Mouse (Mus musculus) MEL-GATA-1-ER (cell line): ENCODE measurements around the gene Dhx58.
A peak's percentile ranks its signal among the peaks of the same experiment; 100 is the strongest.

Source experiments
- DNase-seq: peaks from one replicate; pipeline ENCODE4 v3.0.0-alpha.2; 2012; ENCODE audit warnings: low read depth; ENCODE audit errors: extremely low read depth

The Dhx58 gene

GRCm38 (mm10) chr11:100722493-100723028, 18.5 kb upstream of the Dhx58 start:
- no peak for DNase-seq

DNA sequence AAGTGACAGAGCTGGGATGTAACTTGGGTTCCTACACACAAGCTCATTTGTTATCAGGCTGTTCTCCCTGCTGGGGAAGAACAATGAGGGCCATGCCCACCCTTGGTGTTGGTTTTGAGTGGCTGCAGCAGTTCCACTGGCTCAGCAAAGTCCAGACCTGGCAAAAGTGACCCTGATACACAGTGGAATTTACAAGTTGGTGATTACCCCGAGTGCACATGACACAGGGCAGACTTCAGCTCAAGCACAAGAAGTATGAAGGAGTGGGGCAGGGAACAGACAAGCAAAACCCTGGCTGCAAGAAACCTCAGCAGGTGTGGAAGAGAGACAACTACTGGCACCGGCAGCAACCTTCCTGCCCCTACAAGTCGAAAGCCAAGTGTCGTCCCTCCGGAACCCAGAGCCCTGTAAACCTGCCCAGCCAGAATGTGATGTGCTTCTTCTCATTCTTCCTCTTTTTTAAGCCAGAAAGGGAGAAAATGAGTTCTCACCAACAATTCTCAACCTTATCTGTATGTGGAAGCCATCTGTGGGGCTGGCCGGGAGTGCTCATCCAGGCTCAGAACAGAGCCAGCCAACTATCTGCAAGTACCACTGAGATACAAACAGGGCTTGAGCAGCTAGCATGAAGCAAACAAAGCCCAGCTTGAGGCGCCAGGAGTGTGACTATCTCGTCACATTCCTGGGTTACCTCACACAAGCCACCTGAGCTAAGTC, 17.9 kb upstream of the Dhx58 start:
- DNase-seq: peak; percentile 96

DNA sequence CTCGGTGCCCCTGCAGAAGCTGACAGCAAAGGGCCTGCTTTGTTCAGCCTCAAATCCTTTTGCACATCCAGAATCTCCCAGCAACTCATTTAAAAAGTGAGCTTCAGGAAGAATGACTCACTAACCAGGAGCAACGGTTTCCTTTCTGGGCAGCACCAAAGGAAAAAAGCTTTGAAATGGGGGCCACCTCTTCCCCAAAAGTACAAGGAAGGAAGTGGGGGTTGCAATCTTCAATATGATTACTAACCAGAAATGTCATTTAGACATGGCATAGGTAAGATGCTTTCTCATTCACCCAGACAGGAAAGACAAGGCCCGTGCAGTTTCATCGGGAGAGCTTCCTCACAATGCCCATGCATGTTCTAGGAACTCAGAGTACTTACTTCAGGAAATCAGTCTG, 17.2 kb upstream of the Dhx58 start:
- no peak for DNase-seq

GRCm38 (mm10) chr11:100720345-100720744, 16.3 kb upstream of the Dhx58 start:
- no peak for DNase-seq

- no peak for DNase-seq
Observed at GRCm38 (mm10) chr11:100719893-100720292, 15.8 kb upstream of the Dhx58 start.

- DNase-seq: no peak
Observed at GRCm38 (mm10) chr11:100719312-100719711, 15.2 kb upstream of the Dhx58 start.

- no peak for DNase-seq
Observed at GRCm38 (mm10) chr11:100718866-100719265, 14.8 kb upstream of the Dhx58 start.

GRCm38 (mm10) chr11:100718462-100718861, 14.4 kb upstream of the Dhx58 start:
- DNase-seq: no peak

GRCm38 (mm10) chr11:100716649-100717048, 12.6 kb upstream of the Dhx58 start:
- no peak for DNase-seq

GRCm38 (mm10) chr11:100714948-100715347, 10.9 kb upstream of the Dhx58 start:
- DNase-seq: no peak

- DNase-seq: peak; percentile 67
Observed at GRCm38 (mm10) chr11:100714534-100714915, 10.5 kb upstream of the Dhx58 start.

- DNase-seq: peak; percentile 86
Observed at GRCm38 (mm10) chr11:100713735-100714533, 9.9 kb upstream of the Dhx58 start, which contains the start of gene Hspb9. TSS of gene Hspb9 (plus strand) at chr11:100713850.

GRCm38 (mm10) chr11:100713174-100713573, 9.1 kb upstream of the Dhx58 start:
- no peak for DNase-seq

DNA sequence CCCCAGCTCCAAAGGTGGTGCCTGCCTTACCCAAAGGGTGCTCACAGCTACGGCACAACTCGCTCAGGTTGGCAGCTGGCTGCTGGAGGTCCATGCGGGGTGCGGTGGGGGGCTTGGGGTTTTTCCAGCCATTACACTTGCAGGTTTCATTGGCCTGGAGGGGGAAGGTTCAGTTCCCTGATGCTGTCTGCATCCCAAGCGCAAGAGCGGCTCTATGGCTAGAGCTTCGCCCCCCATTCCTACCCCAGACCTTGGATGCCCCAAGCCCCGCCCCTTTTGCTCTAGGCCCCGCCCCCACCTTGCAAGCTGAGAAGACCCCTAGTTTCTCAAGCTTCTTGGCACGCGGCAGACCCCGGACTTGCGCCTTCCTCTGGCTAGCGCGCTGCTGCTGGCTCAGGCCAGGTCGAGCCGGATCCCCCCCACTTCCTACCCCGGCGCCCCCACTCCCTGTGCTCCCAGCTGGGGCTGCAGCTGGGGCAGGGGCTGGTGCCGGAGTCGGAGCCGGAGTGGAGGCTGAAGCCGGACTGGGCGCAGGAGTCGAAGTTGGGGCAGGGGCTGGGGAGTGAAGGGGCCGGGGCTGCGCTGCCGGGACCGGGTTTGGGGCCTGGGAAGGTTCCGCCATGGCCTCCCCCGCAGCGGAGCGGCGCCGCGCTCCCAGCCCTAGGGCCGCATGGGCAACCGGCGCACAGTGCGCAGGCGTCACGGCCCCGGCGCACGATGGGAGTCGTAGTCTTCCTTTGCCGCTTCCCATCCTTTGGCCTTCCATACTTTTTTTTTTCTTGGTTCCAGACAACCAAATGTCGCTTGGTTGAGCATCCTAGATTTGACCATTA, 7.9 kb upstream of the Dhx58 start, which contains the start of gene Kat2a:
Gene Kat2a, minus strand, starts transcription at position 683 of the 833 bp plus-strand sequence.
- no peak for DNase-seq

DNA sequence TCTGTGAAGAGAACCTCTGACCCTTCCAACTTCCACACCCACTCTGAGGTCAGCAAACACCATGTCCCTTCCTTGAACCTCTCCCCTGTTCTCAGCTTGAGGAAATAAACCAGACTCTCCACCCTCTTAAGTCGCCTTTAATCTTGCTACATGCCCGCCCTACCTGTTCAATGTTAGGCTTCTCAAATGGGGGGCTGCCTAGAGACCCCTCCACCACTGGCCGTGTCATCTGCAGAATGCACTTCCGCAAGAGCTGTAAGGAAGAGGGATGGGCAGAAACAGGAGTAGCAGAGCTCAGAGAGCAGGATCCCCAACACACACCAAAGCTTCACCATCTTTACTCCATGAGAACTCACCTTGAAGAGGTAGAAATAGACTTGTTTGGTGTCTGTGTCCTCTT, 6.9 kb upstream of the Dhx58 start:
- DNase-seq: no peak

- DNase-seq: no peak
Observed at GRCm38 (mm10) chr11:100710528-100710927, 6.5 kb upstream of the Dhx58 start.

DNA sequence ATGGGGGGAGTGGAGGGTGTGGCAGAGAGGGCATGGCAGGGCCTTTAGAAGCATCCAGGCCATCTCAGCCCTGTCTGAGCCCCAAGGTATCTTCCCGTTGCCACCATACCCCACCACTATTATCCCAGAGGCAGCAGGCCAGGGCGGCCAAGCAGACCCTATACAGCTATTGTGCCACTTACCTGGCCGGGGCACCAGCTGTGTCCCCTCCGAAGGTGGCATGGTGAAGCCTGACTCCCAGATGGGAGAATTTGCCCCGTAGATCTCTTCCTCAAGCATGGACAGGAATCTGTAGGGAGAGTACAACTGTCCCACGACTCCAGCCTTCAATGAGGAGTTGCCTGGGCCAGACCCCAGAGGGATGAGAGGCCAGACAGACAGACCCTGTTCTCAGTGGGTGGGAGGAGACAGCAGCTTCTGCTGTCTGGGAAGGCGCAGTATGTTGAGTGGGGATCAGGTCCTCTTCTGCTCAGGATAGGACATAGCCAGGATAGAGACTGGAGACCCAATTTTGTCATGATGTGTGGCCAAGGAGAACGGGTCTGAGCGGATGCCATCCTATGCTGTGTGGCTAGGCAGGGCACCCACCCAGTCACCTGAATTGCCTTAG, 5.2 kb upstream of the Dhx58 start:
- no peak for DNase-seq

DNA sequence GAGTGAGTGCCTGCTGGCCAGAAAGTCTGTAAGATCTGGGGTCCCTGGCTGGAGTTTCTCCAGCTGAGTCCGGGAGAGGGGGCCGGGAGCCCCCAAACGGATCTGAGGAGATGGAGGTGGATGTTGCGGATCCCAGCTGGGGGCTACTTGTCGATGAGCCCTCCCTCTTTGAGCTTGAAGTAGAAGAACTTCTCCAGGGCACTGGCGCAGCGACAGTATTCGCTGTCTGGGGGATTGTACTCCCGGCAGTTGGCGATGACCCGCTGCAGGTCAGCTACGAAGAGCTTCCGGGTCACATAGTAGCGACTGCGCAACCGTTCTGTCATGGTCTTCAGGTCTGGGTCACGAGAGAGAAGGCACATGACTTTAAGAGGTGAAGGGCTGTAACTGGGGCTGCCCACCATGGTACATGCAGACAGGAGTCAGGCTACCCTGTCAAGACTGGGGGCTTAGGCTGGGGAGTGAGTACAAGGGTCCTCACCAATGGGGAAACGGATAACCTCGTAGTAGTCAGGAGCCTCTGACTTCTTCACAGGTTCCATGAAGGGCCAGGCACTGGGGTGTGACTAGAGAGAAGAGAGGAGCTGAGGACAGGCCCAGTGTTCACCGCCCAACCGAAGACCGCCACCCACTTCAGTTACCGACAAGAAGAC, 1.1 kb upstream of the Dhx58 start:
- DNase-seq: no peak

- DNase-seq: no peak
Observed at GRCm38 (mm10) chr11:100703366-100703765, 705 bp downstream of the Dhx58 start.

DNA sequence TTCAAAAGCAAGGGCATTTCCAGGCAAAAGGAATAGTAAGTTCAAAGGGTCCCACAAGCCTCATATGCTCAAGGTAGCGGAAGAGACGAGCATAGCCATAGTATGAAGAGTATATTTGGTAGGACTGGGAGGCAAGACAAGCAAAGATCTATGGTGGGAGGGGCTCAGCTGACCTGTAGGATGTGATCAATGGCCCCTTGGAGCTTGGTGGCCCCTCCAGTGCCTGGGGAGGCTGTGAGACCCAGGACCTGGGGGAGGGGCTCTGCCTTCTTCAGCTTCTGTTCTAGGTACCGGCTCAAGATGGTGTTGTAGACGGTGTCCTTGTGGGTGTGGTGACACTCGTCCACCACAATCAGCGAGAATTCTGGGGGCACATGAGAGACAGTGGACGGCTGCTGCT, 1.2 kb downstream of the Dhx58 start:
- DNase-seq: no peak
